Mouse (Mus musculus): ENCODE data around the gene Mtx3. TPM values are rescaled to one million over a fixed set of nuclear protein-coding genes. Genes with fewer than 3 reads are reported as not detected.
"Not testable (repeated sequence)": the region's sequence is repeated elsewhere in the genome, so short reads cannot be mapped to it uniquely, and the experiment has no call there.

The Mtx3 gene
- polyA plus RNA-seq (2016; fragmentation: Nextera tagmentation; extraction: Ambion mirVana), result 3.8 and 3.9 TPM in 2 replicates

DNA sequence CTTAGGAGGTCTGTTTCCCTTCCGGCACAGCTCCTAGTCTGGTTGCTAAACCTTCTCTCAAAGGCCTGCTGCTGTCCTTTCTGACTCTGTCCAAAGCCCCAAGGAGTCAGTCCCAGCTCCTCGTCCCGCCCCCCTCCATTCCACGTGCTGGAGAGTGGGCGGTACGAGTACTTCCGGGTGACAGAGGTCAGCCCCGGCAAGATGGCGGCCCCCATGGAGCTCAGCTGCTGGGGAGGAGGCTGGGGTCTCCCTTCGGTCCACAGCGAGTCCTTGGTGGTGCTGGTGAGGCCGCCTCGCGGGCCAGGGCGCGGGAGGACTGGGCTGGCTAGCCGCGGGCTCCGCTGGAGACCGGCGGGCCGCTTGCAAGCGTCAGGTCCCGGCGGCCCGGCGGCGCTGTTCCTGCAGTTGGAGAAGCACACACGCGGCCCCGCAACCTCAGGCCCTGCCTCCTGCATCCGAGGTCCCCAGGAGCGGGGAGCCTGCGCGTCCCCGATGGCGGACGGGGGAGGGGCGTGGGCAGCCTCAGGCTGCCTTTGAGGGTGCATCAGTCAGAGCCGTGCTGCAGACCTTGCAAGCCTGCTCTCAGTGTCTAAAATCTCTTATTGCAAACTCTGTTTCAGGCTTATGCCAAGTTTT lies at the start of gene Mtx3:
Mtx3 (plus strand) TSS at position 175 of the 636 bp plus-strand sequence.
- Histone ChIP-seq H3K4me3 (peak within 1 kb of the TSS; percentile 91), H3K9me3 (no peaks in the 10 kb centered on the region), H3K4me2 (replicated peaks) (peak within 1 kb of the TSS; percentile 79), H3K36me3 (peaks cover 21% of the 10 kb centered on the region), H3K9ac (peak within 1 kb of the TSS; percentile 88), H3K4me1 (no peaks in the 10 kb centered on the region), H3K27me3 (replicated peaks) (no peaks in the 10 kb centered on the region), H3K27ac (peak within 1 kb of the TSS; percentile 66; the same call in 1 of the 2 replicates)
- WGBS, result 2% methylated on average over 40 of the region's 40 CpGs
- ATAC-seq (ENCODE audit: low FRiP score, low read depth), result peak; percentile 100

DNA sequence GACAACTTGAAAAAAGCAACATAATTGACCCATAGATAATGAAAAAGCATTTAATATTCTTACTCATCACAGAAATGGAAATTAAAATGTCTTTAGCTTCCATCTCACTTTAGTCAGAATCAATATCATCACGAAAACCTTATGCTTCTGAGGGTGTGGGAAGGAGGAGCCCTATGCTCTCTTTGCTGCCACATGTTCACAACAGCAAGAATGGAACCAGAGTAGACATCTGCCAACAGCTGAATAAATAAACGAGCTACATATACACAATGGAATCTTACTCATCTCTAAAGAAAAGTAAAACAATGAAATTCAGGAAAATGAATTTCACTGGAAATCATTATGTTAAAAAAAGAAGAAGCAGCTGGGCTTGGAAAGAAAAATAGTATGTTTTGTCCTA lies 45.7 kb upstream of the Mtx3 start:
- Histone ChIP-seq H3K9ac (no peak overlapping the region), H3K36me3 (no peaks in the 10 kb centered on the region), H3K27me3 (replicated peaks) (peaks cover 10% of the 10 kb centered on the region), H3K4me3 (no peak overlapping the region), H3K9me3 (no peaks in the 10 kb centered on the region), H3K27ac (no peak overlapping the region), H3K4me2 (replicated peaks) (no peak overlapping the region), H3K4me1 (peaks cover 5% of the 10 kb centered on the region)
- WGBS, result 83% methylated on average over 2 of the region's 2 CpGs
- no peak for ATAC-seq (ENCODE audit: low FRiP score, low read depth)

DNA sequence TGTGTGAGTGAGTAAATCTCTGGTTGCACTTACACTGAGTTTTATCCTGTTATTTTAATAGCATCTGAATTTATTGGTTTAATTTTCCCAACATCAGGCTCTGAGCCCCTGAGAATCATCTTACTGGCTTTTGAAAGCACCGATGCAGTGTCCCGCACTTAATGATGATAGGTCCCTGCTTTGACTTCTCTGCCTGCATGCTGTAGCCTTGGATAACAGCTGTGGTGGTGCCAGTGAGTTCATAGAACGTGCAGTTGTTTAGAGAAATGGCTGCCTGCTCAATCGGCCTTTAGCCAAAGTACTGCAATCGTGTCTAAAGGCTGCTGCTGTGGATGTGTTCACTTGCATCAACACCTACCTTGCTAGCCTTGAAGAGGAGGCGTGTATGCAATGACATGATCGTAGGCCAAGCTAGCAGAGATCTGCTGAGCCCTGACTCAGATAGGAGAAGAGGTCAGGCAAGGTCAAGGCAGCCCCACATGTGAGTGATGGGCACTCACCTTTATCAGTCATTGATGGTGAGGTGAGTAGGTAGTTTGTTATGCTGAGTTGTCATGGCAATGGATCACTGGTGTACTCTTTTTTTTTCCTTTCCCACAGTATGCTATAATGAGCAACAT lies 45.1 kb upstream of the Mtx3 start:
- no peak overlapping the region for H3K27ac ChIP-seq
- WGBS, result 76% methylated on average over 7 of the region's 7 CpGs

DNA sequence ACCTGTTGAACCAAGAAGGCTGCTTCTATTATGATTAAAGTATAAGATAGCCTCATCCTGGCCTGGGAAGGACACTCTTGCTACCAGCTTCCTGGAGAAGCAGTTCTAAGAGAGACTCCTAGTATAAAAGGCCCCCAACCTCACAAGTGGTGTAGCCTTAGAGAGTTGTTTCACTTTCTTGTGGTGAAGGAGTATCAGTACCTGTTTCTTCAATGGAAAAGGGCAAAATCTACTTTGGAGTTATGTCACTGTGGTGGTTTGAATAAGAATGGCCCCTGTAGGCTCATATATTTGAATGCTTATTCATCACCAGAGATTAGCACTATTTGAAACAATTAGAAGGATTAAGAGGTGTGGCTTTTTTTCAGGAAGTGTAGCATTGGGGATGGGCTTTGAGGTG lies 37.8 kb upstream of the Mtx3 start:
- Histone ChIP-seq H3K9ac (no peak overlapping the region), H3K27me3 (replicated peaks) (no peaks in the 10 kb centered on the region), H3K27ac (no peak overlapping the region), H3K4me2 (replicated peaks) (no peak overlapping the region), H3K4me3 (no peak overlapping the region), H3K36me3 (no peaks in the 10 kb centered on the region), H3K9me3 (no peaks in the 10 kb centered on the region), H3K4me1 (no peaks in the 10 kb centered on the region)
- no peak for ATAC-seq (ENCODE audit: low FRiP score, low read depth)

More for the DNA sequence above, 45.1 kb upstream of the Mtx3 start:
- Histone ChIP-seq H3K9ac (no peak overlapping the region), H3K36me3 (no peaks in the 10 kb centered on the region), H3K9me3 (no peaks in the 10 kb centered on the region), H3K4me2 (replicated peaks) (no peak overlapping the region), H3K4me1 (peaks cover 3% of the 10 kb centered on the region), H3K27me3 (replicated peaks) (peaks cover 6% of the 10 kb centered on the region), H3K4me3 (no peak overlapping the region)
- no peak for ATAC-seq (ENCODE audit: low FRiP score, low read depth)

DNA sequence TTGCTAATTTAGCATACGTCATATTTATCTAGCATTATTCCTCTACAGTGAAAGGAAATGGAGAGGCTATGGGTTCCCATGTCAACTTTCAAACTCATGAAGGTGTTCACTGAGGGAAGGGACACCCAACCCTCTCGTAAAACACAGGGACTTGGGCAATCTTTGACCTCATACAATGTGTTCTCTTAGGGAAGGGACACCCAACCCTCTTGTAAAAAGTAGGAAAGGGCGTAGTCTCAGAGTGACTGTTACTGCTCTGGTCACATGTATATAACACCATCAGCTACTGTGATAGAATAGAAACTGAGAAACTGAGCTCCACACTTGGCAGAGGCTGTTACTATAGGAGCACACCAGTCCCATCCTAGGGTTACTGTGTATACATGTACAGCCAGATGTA lies 36.7 kb upstream of the Mtx3 start:
- Histone ChIP-seq H3K4me3 (no peak overlapping the region), H3K27ac (no peak overlapping the region), H3K4me2 (replicated peaks) (no peak overlapping the region), H3K4me1 (no peaks in the 10 kb centered on the region), H3K27me3 (replicated peaks) (no peaks in the 10 kb centered on the region), H3K9me3 (no peaks in the 10 kb centered on the region), H3K36me3 (no peaks in the 10 kb centered on the region), H3K9ac (no peak overlapping the region)
- 93% methylated on average over 3 of the region's 3 CpGs for WGBS
- no peak for ATAC-seq (ENCODE audit: low FRiP score, low read depth)

DNA sequence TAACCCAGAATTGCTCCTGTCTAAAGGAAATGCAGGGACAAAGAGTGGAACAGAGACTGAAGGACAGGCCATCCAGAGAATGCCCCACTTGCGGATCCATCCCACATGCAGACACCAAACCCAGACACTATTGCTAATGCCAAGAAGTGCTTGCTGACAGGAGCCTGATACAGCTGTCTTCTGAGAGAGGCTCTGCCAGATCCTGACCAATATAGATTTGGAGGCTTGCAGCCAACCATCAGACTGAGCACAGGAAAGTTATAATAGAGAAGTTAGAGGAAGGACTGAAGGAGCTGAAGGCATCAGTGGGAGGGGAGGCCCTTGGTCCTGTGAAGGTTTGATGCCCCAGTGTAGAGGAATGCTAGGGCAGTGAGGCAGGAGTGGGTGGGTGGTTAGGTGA lies 34.0 kb upstream of the Mtx3 start:
- H3K4me3 ChIP-seq; H3K9ac ChIP-seq; H3K9me3 ChIP-seq; ATAC-seq (ENCODE audit: low FRiP score, low read depth); H3K27me3 ChIP-seq (replicated peaks); H3K36me3 ChIP-seq; H3K4me2 ChIP-seq (replicated peaks); H3K27ac ChIP-seq; H3K4me1 ChIP-seq: not testable (repeated sequence)
- 86% methylated on average over 1 of the region's 1 CpGs for WGBS

DNA sequence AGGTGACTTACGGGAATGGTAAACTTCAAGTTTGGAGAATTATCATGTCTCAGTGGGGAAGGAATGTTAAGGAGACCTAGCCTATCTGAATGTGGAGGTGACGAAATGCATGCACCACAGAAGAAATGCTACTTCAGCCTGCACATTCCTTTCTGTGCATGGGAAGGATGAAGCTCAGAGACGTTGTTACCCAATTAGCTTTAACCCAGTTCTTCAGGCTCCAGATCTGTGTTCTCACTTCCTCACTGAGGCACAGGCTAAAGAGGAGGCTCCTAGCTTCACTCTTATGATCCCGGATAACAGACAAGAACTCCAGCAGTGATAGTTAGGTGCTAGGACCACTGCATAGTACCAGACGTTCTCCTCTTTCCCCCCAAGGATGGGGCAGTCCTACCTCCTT lies 28.2 kb upstream of the Mtx3 start:
- 86% methylated on average over 5 of the region's 5 CpGs for WGBS
- Histone ChIP-seq H3K4me1 (no peaks in the 10 kb centered on the region), H3K27me3 (replicated peaks) (no peaks in the 10 kb centered on the region), H3K27ac (no peak overlapping the region), H3K9me3 (no peaks in the 10 kb centered on the region), H3K4me2 (replicated peaks) (no peak overlapping the region), H3K4me3 (no peak overlapping the region), H3K36me3 (no peaks in the 10 kb centered on the region), H3K9ac (no peak overlapping the region)
- ATAC-seq (ENCODE audit: low FRiP score, low read depth), result no peak

DNA sequence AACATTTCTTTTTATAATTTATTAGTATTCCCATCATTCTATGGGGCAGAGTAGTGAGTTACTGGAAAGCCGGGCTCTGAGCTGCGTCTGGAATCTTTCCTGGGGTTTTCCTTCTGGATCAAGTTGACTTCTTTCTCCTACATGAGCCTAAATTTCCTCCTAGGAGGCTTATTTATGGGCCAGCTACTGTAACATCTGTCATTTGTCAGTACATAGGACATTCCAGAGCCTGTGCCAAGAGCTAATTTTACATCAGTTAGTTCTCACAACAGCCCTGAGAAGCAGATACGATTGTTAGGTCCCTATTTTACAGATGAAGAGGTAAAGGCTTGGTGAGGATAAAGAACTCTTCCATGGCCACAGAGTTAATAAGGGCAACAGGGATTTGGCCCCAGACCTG lies 27.2 kb upstream of the Mtx3 start:
- no peak overlapping the region for H3K4me2 ChIP-seq (replicated peaks)

DNA sequence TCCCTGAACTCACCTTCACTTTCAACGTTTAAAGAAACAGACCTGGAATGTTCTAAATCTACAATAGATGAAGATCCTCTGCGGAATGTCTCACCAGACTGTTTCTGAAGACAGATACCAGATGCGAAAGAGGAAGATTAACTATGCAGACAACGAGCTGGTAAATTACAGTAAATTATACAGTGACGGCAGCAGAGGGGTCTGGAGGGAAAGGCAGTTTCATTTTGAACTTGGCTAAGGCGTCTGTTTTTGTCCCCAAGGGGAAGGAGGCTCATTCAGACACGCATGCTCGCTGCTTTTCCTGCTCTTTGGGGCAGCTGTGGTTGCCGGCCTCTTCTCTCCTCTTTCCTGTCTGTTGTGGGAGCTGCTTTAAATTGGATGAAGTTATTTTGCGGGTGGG lies 15.7 kb upstream of the Mtx3 start:
- no peak overlapping the region for H3K4me3 ChIP-seq
- H3K4me1 ChIP-seq, result no peaks in the 10 kb centered on the region
- H3K27me3 ChIP-seq (replicated peaks), result no peaks in the 10 kb centered on the region
- no peak overlapping the region for H3K4me2 ChIP-seq (replicated peaks)
- H3K27ac ChIP-seq, result no peak overlapping the region
- H3K36me3 ChIP-seq, result no peaks in the 10 kb centered on the region
- H3K9me3 ChIP-seq, result no peaks in the 10 kb centered on the region
- ATAC-seq (ENCODE audit: low FRiP score, low read depth), result no peak
- no peak overlapping the region for H3K9ac ChIP-seq
- WGBS, result 62% methylated on average over 10 of the region's 10 CpGs

More for the DNA sequence above, 27.2 kb upstream of the Mtx3 start:
- Histone ChIP-seq H3K9ac (no peak overlapping the region), H3K4me1 (no peaks in the 10 kb centered on the region), H3K27ac (no peak overlapping the region), H3K9me3 (no peaks in the 10 kb centered on the region), H3K27me3 (replicated peaks) (no peaks in the 10 kb centered on the region), H3K4me3 (no peak overlapping the region), H3K36me3 (no peaks in the 10 kb centered on the region)
- no peak for ATAC-seq (ENCODE audit: low FRiP score, low read depth)
- WGBS, result 87% methylated on average over 3 of the region's 3 CpGs

DNA sequence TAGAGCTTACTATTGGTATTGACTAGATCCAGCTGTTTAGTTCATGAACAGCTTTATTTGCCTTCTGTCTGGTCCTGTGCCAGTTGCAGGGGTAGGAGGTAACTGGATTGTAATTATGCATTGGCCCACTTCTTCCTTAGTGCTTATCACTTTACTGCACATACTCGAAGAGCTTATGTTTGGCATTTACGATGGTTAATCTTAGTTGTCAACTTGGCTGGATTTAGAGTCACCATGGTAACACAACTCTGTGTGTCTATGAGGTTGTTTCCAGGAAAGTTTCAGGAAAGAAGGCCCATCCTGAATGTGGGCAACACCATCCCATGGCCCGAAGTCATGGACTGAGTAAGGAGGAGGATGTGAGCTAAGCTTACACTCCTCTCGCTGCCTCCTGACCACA lies 11.4 kb upstream of the Mtx3 start:
- Histone ChIP-seq H3K4me2 (replicated peaks) (no peak overlapping the region), H3K9ac (no peak overlapping the region), H3K27ac (no peak overlapping the region), H3K36me3 (no peaks in the 10 kb centered on the region), H3K4me1 (no peaks in the 10 kb centered on the region), H3K27me3 (replicated peaks) (no peaks in the 10 kb centered on the region), H3K4me3 (no peak overlapping the region), H3K9me3 (no peaks in the 10 kb centered on the region)
- no peak for ATAC-seq (ENCODE audit: low FRiP score, low read depth)
- 94% methylated on average over 4 of the region's 4 CpGs for WGBS

DNA sequence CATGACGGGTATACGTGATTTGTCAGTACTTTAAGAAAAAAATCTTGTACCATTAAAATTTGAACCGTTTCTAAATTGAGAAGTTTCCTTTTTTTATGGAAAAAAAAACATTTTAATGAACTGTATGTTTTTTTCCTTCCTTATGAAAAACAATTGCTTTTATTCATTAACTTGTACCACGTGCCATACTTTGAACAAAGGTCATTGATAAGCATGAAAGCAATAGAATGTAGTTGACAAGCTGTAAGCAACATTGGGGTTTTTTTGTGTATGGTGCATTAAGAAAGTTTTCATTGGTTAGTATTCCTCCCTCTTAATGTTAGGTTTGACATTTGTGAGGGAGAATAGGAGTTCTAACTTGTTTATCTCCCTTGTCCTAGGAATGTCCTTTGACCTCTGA lies 1.9 kb downstream of the Mtx3 start:
- H3K4me3 ChIP-seq, result no peak overlapping the region
- H3K36me3 ChIP-seq, result peaks cover 36% of the 10 kb centered on the region
- H3K4me1 ChIP-seq, result no peaks in the 10 kb centered on the region
- no peak for ATAC-seq (ENCODE audit: low FRiP score, low read depth)
- H3K27me3 ChIP-seq (replicated peaks), result no peaks in the 10 kb centered on the region
- H3K27ac ChIP-seq, result no peak overlapping the region
- 93% methylated on average over 4 of the region's 4 CpGs for WGBS
- no peak overlapping the region for H3K4me2 ChIP-seq (replicated peaks)
- no peak overlapping the region for H3K9ac ChIP-seq
- H3K9me3 ChIP-seq, result no peaks in the 10 kb centered on the region

DNA sequence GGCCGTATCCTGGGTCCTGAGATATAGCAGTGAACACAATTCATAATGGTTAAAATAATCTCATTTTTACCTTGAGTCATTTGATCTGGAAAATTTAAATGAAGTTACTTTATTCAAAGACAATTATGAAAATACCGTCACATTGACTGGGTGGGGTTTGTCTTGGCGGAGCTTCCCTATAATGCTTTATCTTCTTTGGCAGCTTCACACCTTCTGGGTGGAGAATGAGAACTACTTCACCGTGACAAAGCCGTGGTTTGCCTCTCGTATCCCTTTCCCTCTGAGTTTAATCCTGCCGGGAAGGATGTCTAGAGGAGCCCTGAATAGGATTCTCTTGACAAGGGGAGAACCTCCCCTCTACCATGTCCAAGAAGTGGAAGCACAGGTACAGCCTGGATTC lies 2.8 kb downstream of the Mtx3 start:
- Histone ChIP-seq H3K4me3 (no peak overlapping the region), H3K4me2 (replicated peaks) (no peak overlapping the region), H3K27ac (no peak overlapping the region), H3K4me1 (no peaks in the 10 kb centered on the region), H3K27me3 (replicated peaks) (no peaks in the 10 kb centered on the region), H3K9me3 (no peaks in the 10 kb centered on the region), H3K36me3 (peaks cover 36% of the 10 kb centered on the region), H3K9ac (no peak overlapping the region)
- ATAC-seq (ENCODE audit: low FRiP score, low read depth), result no peak
- 94% methylated on average over 7 of the region's 7 CpGs for WGBS

DNA sequence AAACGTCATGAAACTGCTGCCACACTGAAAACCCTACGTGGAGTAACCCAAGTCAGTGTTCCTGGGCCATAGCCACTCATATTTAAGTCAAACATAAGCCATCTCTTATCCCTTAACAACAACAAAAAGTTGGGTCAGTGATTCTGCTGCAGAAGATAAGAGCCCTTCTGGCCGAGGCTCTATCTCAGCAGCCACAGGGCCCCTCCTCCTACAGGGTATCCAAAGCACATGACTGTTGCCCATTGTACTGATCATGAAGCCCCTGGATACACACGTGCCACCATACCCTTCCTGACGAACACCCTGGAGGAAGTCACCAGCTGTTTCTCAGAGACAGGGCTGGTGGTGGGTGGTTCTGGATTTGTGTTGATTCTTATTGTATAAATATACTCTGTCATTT lies 3.4 kb downstream of the Mtx3 start:
- Histone ChIP-seq H3K4me1 (no peaks in the 10 kb centered on the region), H3K27ac (no peak overlapping the region), H3K27me3 (replicated peaks) (no peaks in the 10 kb centered on the region), H3K4me3 (no peak overlapping the region), H3K4me2 (replicated peaks) (no peak overlapping the region), H3K36me3 (peaks cover 36% of the 10 kb centered on the region), H3K9me3 (no peaks in the 10 kb centered on the region), H3K9ac (no peak overlapping the region)
- 82% methylated on average over 5 of the region's 5 CpGs for WGBS
- ATAC-seq (ENCODE audit: low FRiP score, low read depth), result no peak

All from neural tube, embryonic 12.5 days (tissue).